In the genomic region with DNA sequence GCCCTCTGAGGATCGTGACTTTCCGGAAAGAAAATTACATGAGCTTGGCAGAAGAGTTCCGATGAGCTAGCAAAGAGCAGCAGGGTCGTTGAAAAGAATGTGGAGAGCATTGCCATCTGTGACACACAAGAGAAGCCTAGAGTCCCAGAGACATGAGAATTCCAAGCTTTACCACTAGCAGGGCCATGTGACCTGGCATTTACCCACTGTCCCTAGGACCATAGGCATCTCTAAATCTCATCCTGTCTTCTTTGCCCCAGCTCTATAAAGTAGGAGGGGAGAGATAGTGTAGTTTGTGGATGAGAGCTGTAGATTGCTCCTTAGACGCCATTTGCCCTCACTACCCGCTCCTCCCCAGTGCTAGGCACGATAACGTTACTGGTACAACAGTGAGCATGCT, we compare ENCODE assay signal across 8 mouse cellular contexts. TPM values are rescaled to one million over a fixed set of nuclear protein-coding genes. Genes with fewer than 3 reads are reported as not detected.
DNase-seq lines count a peak whose midpoint lies in the region; ATAC-seq and TF ChIP-seq lines count a peak whose summit lies in the region.
"Had no signal": no experiment of that assay in that cellular context is flagged by ENCODE, and none has a peak within 500 bp of the region (broad histone marks: within the 10 kb centered on the region; RNA-seq: fewer than 3 reads in every experiment).

TSS of gene Uri1 (minus strand) at position 101 of the 400 bp plus-strand sequence.

- DNase-seq in MEL (ENCODE audit: low read depth, low spot score) = no peak
- no peak for DNase-seq in liver, postnatal 0 days
- DNase-seq in cerebellum, postnatal 14 days = no peak
- DNase-seq in thymus, postnatal 25 days = no peak

- H3K27ac ChIP-seq in MEL (ENCODE audit: control insufficient read depth, low read depth, low read length) = no peak within 1 kb of the TSS
- no peak within 1 kb of the TSS for H3K27ac ChIP-seq in forebrain, embryonic 15.5 days (replicated peaks)
- no peak within 1 kb of the TSS for H3K27ac ChIP-seq in hindbrain, embryonic 12.5 days
- no peak within 1 kb of the TSS for H3K27ac ChIP-seq in liver, postnatal 0 days (ENCODE audit: low read depth)

- peaks cover 8% of the 10 kb centered on the region for H3K79me2 ChIP-seq in MEL (ENCODE audit: control insufficient read depth, insufficient read depth, low read length, poor library complexity)

- no peak for TF ChIP-seq CTCF in MEL (IDR thresholded peaks at IDR 0.05 in 2 of 3, conservative IDR thresholded peaks at IDR 0.05 in 1 of 3; ENCODE audit: control insufficient read depth in 1 of 3, insufficient read depth in 1 of 3, low read depth in 2 of 3, low read length in 3 of 3, poor library complexity in 1 of 3, severe bottlenecking in 1 of 3)
- TF ChIP-seq CTCF in liver, postnatal 0 days (IDR thresholded peaks at IDR 0.05; ENCODE audit: low read depth) = no peak

- 91% methylated on average over 8 of the region's 8 CpGs for WGBS in forebrain, embryonic 15.5 days
- WGBS in hindbrain, embryonic 12.5 days = 88% methylated on average over 8 of the region's 8 CpGs
- 86% methylated on average over 8 of the region's 8 CpGs for WGBS in liver, postnatal 0 days (ENCODE audit: insufficient replicate concordance)

- TF ChIP-seq POLR2A in MEL (IDR thresholded peaks at IDR 0.05; ENCODE audit: control insufficient read depth in 1 of 2, insufficient read depth in 1 of 2, low read depth in 1 of 2, low read length in 2 of 2, poor library complexity in 1 of 2) = no peak

- H3K9ac ChIP-seq in MEL (ENCODE audit: control insufficient read depth, low read depth, low read length, poor library complexity, severe bottlenecking) = no peak within 1 kb of the TSS
- H3K9ac ChIP-seq in forebrain, embryonic 15.5 days (replicated peaks) = no peak within 1 kb of the TSS
- H3K9ac ChIP-seq in hindbrain, embryonic 12.5 days = no peak within 1 kb of the TSS
- no peak within 1 kb of the TSS for H3K9ac ChIP-seq in liver, postnatal 0 days (replicated peaks)

- ATAC-seq in CD4-positive, CD25-positive, alpha-beta regulatory T cell, adult 4 months = no peak
- no peak for ATAC-seq in forebrain, embryonic 15.5 days (replicated peaks)
- ATAC-seq in hindbrain, embryonic 12.5 days (ENCODE audit: low FRiP score) = no peak
- ATAC-seq in liver, postnatal 0 days = no peak

- no peak within 1 kb of the TSS for H3K4me2 ChIP-seq in forebrain, embryonic 15.5 days (replicated peaks)
- no peak within 1 kb of the TSS for H3K4me2 ChIP-seq in hindbrain, embryonic 12.5 days (replicated peaks)
- no peak within 1 kb of the TSS for H3K4me2 ChIP-seq in liver, postnatal 0 days (ENCODE audit: low read depth, low read length)

- H3K27me3 ChIP-seq in MEL (ENCODE audit: control insufficient read depth in 1 of 2, insufficient read depth in 2 of 2, low read length in 2 of 2) = peaks cover 0 to 1% of the 10 kb centered on the region in 2 experiments; a peak in 1 of 4 replicates
- H3K27me3 ChIP-seq in forebrain, embryonic 15.5 days = no peaks in the 10 kb centered on the region
- H3K27me3 ChIP-seq in hindbrain, embryonic 12.5 days = no peaks in the 10 kb centered on the region
- H3K27me3 ChIP-seq in liver, postnatal 0 days (ENCODE audit: insufficient read depth, low read length) = no peaks in the 10 kb centered on the region

- no peak for TF ChIP-seq RAD21 in MEL (IDR thresholded peaks at IDR 0.05; ENCODE audit: low read depth, low read length)

- TF ChIP-seq EP300 in MEL (IDR thresholded peaks at IDR 0.05; ENCODE audit: low read depth in 1 of 2, low read length in 2 of 2) = no peak
- no peak for TF ChIP-seq EP300 in liver, postnatal 0 days (IDR thresholded peaks at IDR 0.05; ENCODE audit: low read depth)

- H3K36me3 ChIP-seq in MEL (ENCODE audit: control insufficient read depth in 1 of 2, insufficient read depth in 2 of 2, low read length in 2 of 2) = peaks cover 0 to 2% of the 10 kb centered on the region in 2 experiments; a peak in 1 of 4 replicates
- no peaks in the 10 kb centered on the region for H3K36me3 ChIP-seq in forebrain, embryonic 15.5 days
- H3K36me3 ChIP-seq in hindbrain, embryonic 12.5 days = no peaks in the 10 kb centered on the region
- no peaks in the 10 kb centered on the region for H3K36me3 ChIP-seq in liver, postnatal 0 days (replicated peaks; ENCODE audit: insufficient read depth, low read length)

- no peak within 1 kb of the TSS for H3K4me3 ChIP-seq in MEL (ENCODE audit: control insufficient read depth in 1 of 2, insufficient read depth in 1 of 2, low read depth in 2 of 2, low read length in 2 of 2)
- H3K4me3 ChIP-seq in forebrain, embryonic 15.5 days = no peak within 1 kb of the TSS
- no peak within 1 kb of the TSS for H3K4me3 ChIP-seq in hindbrain, embryonic 12.5 days
- H3K4me3 ChIP-seq in liver, postnatal 0 days (ENCODE audit: low read depth, low read length) = no peak within 1 kb of the TSS
- H3K4me3 ChIP-seq: erythroblast, embryonic 14.5 days had no signal

- no peaks in the 10 kb centered on the region for H3K9me3 ChIP-seq in MEL (replicated peaks; ENCODE audit: insufficient read depth, low read length)
- H3K9me3 ChIP-seq in forebrain, embryonic 15.5 days = no peaks in the 10 kb centered on the region
- no peaks in the 10 kb centered on the region for H3K9me3 ChIP-seq in hindbrain, embryonic 12.5 days (replicated peaks)
- H3K9me3 ChIP-seq in liver, postnatal 0 days (ENCODE audit: low read length) = no peaks in the 10 kb centered on the region

- peaks cover 0 to 3% of the 10 kb centered on the region in 2 experiments; a peak in 1 of 4 replicates for H3K4me1 ChIP-seq in MEL (ENCODE audit: control insufficient read depth in 1 of 2, insufficient read depth in 2 of 2, low read length in 2 of 2)
- no peaks in the 10 kb centered on the region for H3K4me1 ChIP-seq in forebrain, embryonic 15.5 days
- H3K4me1 ChIP-seq in hindbrain, embryonic 12.5 days = no peaks in the 10 kb centered on the region
- H3K4me1 ChIP-seq in liver, postnatal 0 days (ENCODE audit: insufficient read depth) = 0 out of 2 replicates have a peak, but pooled peaks cover under 1% of the 10 kb centered on the region

TF ChIP-seq in MEL, 35 proteins besides CTCF, POLR2A, EP300 and RAD21:
- no peak for TF ChIP-seq NELFE (IDR thresholded peaks at IDR 0.05; ENCODE audit: low read depth, low read length)
- no peak for TF ChIP-seq GABPA (IDR thresholded peaks at IDR 0.05; ENCODE audit: low read depth, low read length)
- no peak for TF ChIP-seq POLR2AphosphoS5 (IDR thresholded peaks at IDR 0.05; ENCODE audit: borderline replicate concordance, low read depth, low read length)
- TF ChIP-seq ZKSCAN1 (IDR thresholded peaks at IDR 0.05; ENCODE audit: low read depth, low read length) = no peak
- TF ChIP-seq ELF1 (IDR thresholded peaks at IDR 0.05; ENCODE audit: low read depth, low read length) = no peak
- TF ChIP-seq POLR2AphosphoS2 (IDR thresholded peaks at IDR 0.05; ENCODE audit: low read length) = no peak

RNA-seq across cellular contexts. Expression of gene Uri1, which starts in this region (rescaled TPM):
- polyA plus RNA-seq in CD4-positive, CD25-positive, alpha-beta regulatory T cell, adult 4 months (2017; shearing (Covaris generic)) = 10 to 100 TPM; 14.7 to 20.8 TPM
- 28.4 and 29.2 TPM in 2 replicates for total RNA-seq in MEL (2012; rRNA removed)
- 10 to 100 TPM in 1 of 2 experiments, not detected in 1; 36.0 TPM for polyA plus RNA-seq in MEL (2012; ENCODE audit: insufficient read depth in 1 of 2, insufficient read length in 2 of 2, low read depth in 1 of 2, low replicate concordance in 2 of 2, missing spikeins in 1 of 2)
- 38.6 and 40.3 TPM in 2 replicates for polyA plus RNA-seq in forebrain, embryonic 15.5 days (2015; fragmentation: Nextera tagmentation; extraction: Ambion mirVana)
- 43.6 and 46.8 TPM in 2 replicates for polyA plus RNA-seq in hindbrain, embryonic 12.5 days (2016; fragmentation: Nextera tagmentation; extraction: Ambion mirVana)
- 15.1 and 17.1 TPM in 2 replicates for polyA plus RNA-seq in liver, postnatal 0 days (2015; fragmentation: Nextera tagmentation; extraction: Ambion mirVana)
